Mouse (Mus musculus): ENCODE measurements around the gene Ccnq.

DNA sequence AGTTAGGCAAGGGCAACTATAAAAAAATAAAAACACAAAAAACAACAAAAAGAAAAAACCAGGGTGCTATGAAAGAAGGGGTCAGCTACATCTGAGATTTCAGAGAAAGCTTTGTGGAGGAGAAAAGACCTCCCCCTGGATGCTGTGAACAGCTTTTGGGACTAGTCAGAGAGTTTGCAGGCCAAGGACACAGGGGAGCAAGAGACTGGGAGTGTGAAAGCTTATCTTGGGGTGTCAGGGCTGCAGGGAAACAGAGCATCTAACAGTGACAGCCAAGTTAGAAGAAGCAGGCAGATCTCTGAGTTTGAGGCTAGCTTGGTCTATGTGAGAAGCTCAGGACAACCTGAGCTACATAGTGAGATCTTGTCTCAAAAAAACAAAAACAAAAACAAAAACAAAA is 12.2 kb downstream of the Ccnq start:
- TF ChIP-seq CTCF (conservative IDR thresholded peaks at IDR 0.05; ENCODE audit: insufficient read depth, insufficient read length, low read depth, low read length) (no peak), POLR2A (IDR thresholded peaks at IDR 0.05; ENCODE audit: low read depth, low read length) (no peak)
